Mouse (Mus musculus) intestine, embryonic 16.5 days (tissue): Measurements from ENCODE around the gene Dennd6b. TPM values are rescaled to one million over a fixed set of nuclear protein-coding genes. Genes with fewer than 3 reads are reported as not detected.

ENCODE experiments used
- ATAC-seq: fragments of 200-750 bp; cut with Nextera tagmentation; 2 replicates; pipeline ENCODE4 v1.8.0; 2017; ENCODE audit warnings: moderate TSS enrichment, moderate library complexity
- H3K27ac ChIP-seq: fragments of 300-500 bp; sonication (generic); 2 replicates; pipeline ENCODE4 v1.5.1; 2014; ENCODE audit warnings: mild to moderate bottlenecking, low read length
- H3K27me3 ChIP-seq: fragments of 300-500 bp; sonication (generic); replicated peaks from 2 replicates; pipeline ENCODE4 v1.6.1; 2014; ENCODE audit warnings: low read length, control low read depth, mixed read lengths; ENCODE audit not compliant: control insufficient read depth, insufficient read depth
- H3K36me3 ChIP-seq: fragments of 300-500 bp; sonication (generic); 2 replicates; pipeline ENCODE4 v1.6.1; 2014; ENCODE audit warnings: low read length, control low read depth; ENCODE audit not compliant: control insufficient read depth, insufficient read depth
- H3K4me1 ChIP-seq: fragments of 300-500 bp; sonication (generic); 2 replicates; pipeline ENCODE4 v1.6.1; 2014; ENCODE audit warnings: low read length, control low read depth, mixed read lengths; ENCODE audit not compliant: control insufficient read depth, insufficient read depth
- H3K4me2 ChIP-seq: fragments of 300-500 bp; sonication (generic); 2 replicates; pipeline ENCODE4 v1.6.1; 2014; ENCODE audit warnings: low read depth, low read length, control low read depth
- H3K4me3 ChIP-seq: fragments of 300-500 bp; sonication (generic); 2 replicates; pipeline ENCODE4 v1.5.1; 2014; ENCODE audit warnings: mild to moderate bottlenecking, low read length
- H3K9ac ChIP-seq: fragments of 300-500 bp; sonication (generic); 2 replicates; pipeline ENCODE4 v1.6.1; 2014; ENCODE audit warnings: low read depth, low read length
- H3K9me3 ChIP-seq: fragments of 300-500 bp; sonication (generic); 2 replicates; pipeline ENCODE4 v1.6.1; 2016; ENCODE audit warnings: low read length, control low read depth; ENCODE audit not compliant: control insufficient read depth
- WGBS: fragments of 180-500 bp; shearing (Covaris S2); extraction: QIAGEN DNeasy Blood & Tissue Kit; methylation state at CpG from one replicate; pipeline ENCODE4 v1.1.7; 2014; 5-methylcytosine and 5-hydroxymethylcytosine counted together
- polyA plus RNA-seq: library from polyadenylated mRNA; unstranded; fragments of >200 nt; fragmentation: Nextera tagmentation; extraction: Ambion mirVana; gene quantifications from 2 replicates; pipeline ENCODE4 v1.2.1, GENCODE M21; 2015

Gene Dennd6b
- polyA plus RNA-seq, 1 experiment from 2014 or later, result 13.0 TPM

GRCm38 (mm10) chr15:89141905-89142304 is 54.4 kb downstream of the Dennd6b start:
- ATAC-seq, result no peak
- no peak overlapping the region for H3K4me2 ChIP-seq
- no peaks in the 10 kb centered on the region for H3K9me3 ChIP-seq
- H3K4me3 ChIP-seq, result no peak overlapping the region
- H3K27ac ChIP-seq, result no peak overlapping the region
- 54% methylated on average over 4 of the region's 4 CpGs for WGBS
- H3K27me3 ChIP-seq, result peaks cover 55% of the 10 kb centered on the region
- no peaks in the 10 kb centered on the region for H3K36me3 ChIP-seq
- H3K4me1 ChIP-seq, result peaks cover 19% of the 10 kb centered on the region
- H3K9ac ChIP-seq, result no peak overlapping the region

DNA sequence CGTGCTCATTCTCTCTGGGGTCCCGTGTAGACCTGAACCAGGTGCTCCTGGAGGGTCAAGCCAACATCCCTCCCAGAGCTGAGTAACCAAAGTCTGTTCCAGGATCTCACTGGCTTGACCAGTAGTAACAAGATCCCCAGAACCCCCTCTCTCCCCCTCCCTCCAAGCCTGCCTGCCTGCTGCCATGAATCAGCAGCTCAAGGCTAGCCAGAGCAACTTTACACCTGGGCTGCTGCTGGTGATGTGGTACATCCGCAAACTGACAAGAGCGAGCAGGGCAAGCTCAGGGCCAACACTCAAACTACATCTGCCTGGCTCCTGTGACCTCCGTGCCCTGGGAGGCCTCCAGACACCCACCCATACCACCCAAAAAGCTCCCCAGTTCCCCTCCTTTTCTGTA is 54.9 kb downstream of the Dennd6b start:
- no peak overlapping the region for H3K4me2 ChIP-seq
- no peak overlapping the region for H3K4me3 ChIP-seq
- H3K9me3 ChIP-seq, result no peaks in the 10 kb centered on the region
- peaks cover 14% of the 10 kb centered on the region for H3K4me1 ChIP-seq
- H3K27ac ChIP-seq, result no peak overlapping the region
- no peak for ATAC-seq
- H3K27me3 ChIP-seq, result peaks cover 50% of the 10 kb centered on the region
- 14% methylated on average over 5 of the region's 5 CpGs for WGBS
- H3K9ac ChIP-seq, result no peak overlapping the region
- no peaks in the 10 kb centered on the region for H3K36me3 ChIP-seq

DNA sequence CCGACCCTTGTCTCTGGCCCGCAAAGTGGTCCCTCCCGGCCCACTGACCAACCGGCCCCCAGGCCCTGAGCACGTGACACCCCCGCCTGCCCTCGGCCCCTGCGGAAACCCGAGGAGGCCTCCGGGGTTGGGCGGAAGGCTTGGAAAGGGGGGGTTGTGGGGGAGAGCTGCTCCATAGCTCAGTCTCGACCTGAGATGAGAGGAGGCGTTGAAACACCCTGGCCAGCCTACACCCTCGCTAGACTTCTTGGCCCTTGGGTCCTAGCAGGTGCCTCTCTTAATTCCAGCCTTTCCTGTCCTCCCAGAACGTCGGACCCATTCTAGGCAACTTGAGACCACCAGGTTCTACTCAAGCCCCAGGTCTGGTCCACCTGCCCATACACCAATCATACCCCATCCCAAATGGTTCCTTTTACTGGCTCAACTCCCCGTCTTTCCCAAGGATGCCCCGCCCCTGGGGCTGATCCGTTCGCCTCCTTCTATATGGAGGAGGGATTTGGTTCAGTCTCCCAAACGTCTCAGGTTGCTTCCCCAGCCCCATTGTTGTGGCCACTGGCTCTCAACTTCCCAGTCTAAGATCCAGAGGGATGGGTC is 55.5 kb downstream of the Dennd6b start, which contains the start of gene Mapk12:
Gene Mapk12 (minus strand): TSS at position 45 of the 594 bp plus-strand sequence.
- Histone ChIP-seq H3K4me1 (peaks cover 12% of the 10 kb centered on the region), H3K27me3 (peaks cover 43% of the 10 kb centered on the region), H3K4me2 (peak within 1 kb of the TSS; percentile 94), H3K9ac (peak within 1 kb of the TSS; percentile 59), H3K36me3 (no peaks in the 10 kb centered on the region), H3K4me3 (peak within 1 kb of the TSS; percentile 59), H3K9me3 (no peaks in the 10 kb centered on the region), H3K27ac (no peak within 1 kb of the TSS)
- WGBS, result under 1% methylated on average over 21 of the region's 21 CpGs
- peak; percentile 61 for ATAC-seq

- H3K27me3 ChIP-seq, result peaks cover 37% of the 10 kb centered on the region
- no peaks in the 10 kb centered on the region for H3K9me3 ChIP-seq
- peaks cover 12% of the 10 kb centered on the region for H3K4me1 ChIP-seq
- H3K27ac ChIP-seq, result no peak overlapping the region
- ATAC-seq, result peak; percentile 47
- WGBS, result under 1% methylated on average over 53 of the region's 53 CpGs
- H3K4me3 ChIP-seq, result peak overlapping the region; percentile 59
- H3K36me3 ChIP-seq, result no peaks in the 10 kb centered on the region
- H3K9ac ChIP-seq, result peak overlapping the region; percentile 59
- H3K4me2 ChIP-seq, result peak overlapping the region; percentile 94
These were observed 56.1 kb downstream of the Dennd6b start for GRCm38 (mm10) chr15:89140048-89140658.

GRCm38 (mm10) chr15:89138531-89138930 is 57.8 kb downstream of the Dennd6b start:
- Histone ChIP-seq H3K9me3 (no peaks in the 10 kb centered on the region), H3K27ac (no peak overlapping the region), H3K36me3 (no peaks in the 10 kb centered on the region), H3K4me2 (no peak overlapping the region), H3K9ac (no peak overlapping the region), H3K27me3 (peaks cover 31% of the 10 kb centered on the region), H3K4me1 (peaks cover 12% of the 10 kb centered on the region), H3K4me3 (no peak overlapping the region)
- no peak for ATAC-seq
- WGBS, result 94% methylated on average over 6 of the region's 6 CpGs

GRCm38 (mm10) chr15:89138046-89138405 is 58.3 kb downstream of the Dennd6b start:
- H3K4me3 ChIP-seq, result no peak overlapping the region
- 83% methylated on average over 7 of the region's 7 CpGs for WGBS
- ATAC-seq, result no peak

GRCm38 (mm10) chr15:89137378-89138045 is 58.8 kb downstream of the Dennd6b start:
- H3K9me3 ChIP-seq, result no peaks in the 10 kb centered on the region
- peaks cover 12% of the 10 kb centered on the region for H3K4me1 ChIP-seq
- ATAC-seq, result no peak
- H3K27me3 ChIP-seq, result peaks cover 29% of the 10 kb centered on the region
- no peak overlapping the region for H3K27ac ChIP-seq
- 70% methylated on average over 11 of the region's 11 CpGs for WGBS
- H3K9ac ChIP-seq, result no peak overlapping the region
- no peaks in the 10 kb centered on the region for H3K36me3 ChIP-seq
- no peak overlapping the region for H3K4me2 ChIP-seq
- H3K4me3 ChIP-seq, result no peak overlapping the region

More at GRCm38 (mm10) chr15:89138046-89138405, 58.3 kb downstream of the Dennd6b start:
- H3K4me1 ChIP-seq, result peaks cover 12% of the 10 kb centered on the region
- H3K27ac ChIP-seq, result no peak overlapping the region
- peaks cover 31% of the 10 kb centered on the region for H3K27me3 ChIP-seq
- no peak overlapping the region for H3K9ac ChIP-seq
- H3K4me2 ChIP-seq, result no peak overlapping the region
- H3K9me3 ChIP-seq, result no peaks in the 10 kb centered on the region
- no peaks in the 10 kb centered on the region for H3K36me3 ChIP-seq

DNA sequence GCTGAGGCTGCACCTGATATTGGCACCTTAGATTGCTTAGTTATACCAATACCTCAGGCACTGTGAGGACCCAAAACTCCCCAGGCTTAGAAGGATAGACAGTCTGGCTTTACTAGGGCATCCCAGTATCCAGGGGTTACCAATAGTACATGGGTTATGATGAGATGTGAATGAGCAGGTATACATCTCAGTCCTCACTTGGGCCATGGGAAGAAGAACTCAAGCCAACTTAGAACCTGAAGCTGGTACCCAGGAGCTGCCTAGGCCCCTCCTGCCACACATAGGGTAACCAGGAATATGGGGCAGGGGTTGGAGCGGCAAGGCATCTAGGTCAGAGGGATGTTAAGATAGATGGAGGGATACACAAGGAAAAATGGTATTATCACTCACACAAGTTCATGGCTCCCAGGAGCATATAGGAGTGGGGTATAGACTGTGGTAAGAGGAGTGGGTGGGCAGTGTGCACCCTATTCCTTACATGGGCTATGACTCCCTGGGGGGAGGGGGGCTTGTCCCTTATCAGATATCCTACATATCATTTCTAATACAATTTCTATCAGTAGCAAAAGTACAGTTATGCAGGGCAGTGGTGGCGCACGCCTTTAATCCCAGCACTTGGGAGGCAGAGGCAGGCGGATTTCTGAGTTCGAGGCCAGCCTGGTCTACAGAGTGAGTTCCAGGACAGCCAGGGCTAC is 59.7 kb downstream of the Dennd6b start:
- Histone ChIP-seq H3K9ac (no peak overlapping the region), H3K36me3 (no peaks in the 10 kb centered on the region), H3K27ac (no peak overlapping the region), H3K27me3 (peaks cover 24% of the 10 kb centered on the region), H3K4me2 (no peak overlapping the region), H3K9me3 (no peaks in the 10 kb centered on the region), H3K4me1 (peaks cover 12% of the 10 kb centered on the region), H3K4me3 (no peak overlapping the region)
- ATAC-seq, result no peak
- 95% methylated on average over 5 of the region's 5 CpGs for WGBS
